Mouse (Mus musculus) hindbrain, postnatal 0 days (tissue): ENCODE results near the gene Barx2. TPM values are rescaled to one million over a fixed set of nuclear protein-coding genes. Genes with fewer than 3 reads are reported as not detected.
"Not testable (repeated sequence)": the region's sequence is repeated elsewhere in the genome, so short reads cannot be mapped to it uniquely, and the experiment has no call there.

Experiments used
- ATAC-seq: fragments of 200-750 bp; cut with Nextera tagmentation; 2 replicates; pipeline ENCODE4 v1.8.0; 2017; ENCODE audit warnings: mild to moderate bottlenecking, moderate TSS enrichment, moderate library complexity
- DNase-seq: peaks from one replicate; pipeline ENCODE4 v3.0.0-alpha.2; 2015; ENCODE audit warnings: low spot score
- H3K27ac ChIP-seq: fragments of 300-500 bp; sonication (generic); 2 replicates; pipeline ENCODE4 v1.5.1; 2014; ENCODE audit warnings: mild to moderate bottlenecking
- H3K27me3 ChIP-seq: fragments of 300-500 bp; sonication (generic); 2 replicates; pipeline ENCODE4 v1.6.1; 2014; ENCODE audit warnings: low read length, mixed read lengths; ENCODE audit not compliant: insufficient read depth
- H3K36me3 ChIP-seq: fragments of 300-500 bp; sonication (generic); 2 replicates; pipeline ENCODE4 v1.6.1; 2014; ENCODE audit warnings: low read length, mixed read lengths; ENCODE audit not compliant: insufficient read depth
- H3K4me1 ChIP-seq: fragments of 300-500 bp; sonication (generic); 2 replicates; pipeline ENCODE4 v1.6.1; 2014; ENCODE audit warnings: antibody characterized with exemption, low read length, mixed read lengths; ENCODE audit not compliant: insufficient read depth
- H3K4me2 ChIP-seq: fragments of 300-500 bp; sonication (generic); 2 replicates; pipeline ENCODE4 v1.6.1; 2014; ENCODE audit warnings: low read depth, mild to moderate bottlenecking, low read length, moderate library complexity, mixed read lengths
- H3K4me3 ChIP-seq: fragments of 300-500 bp; sonication (generic); 2 replicates; pipeline ENCODE4 v1.5.1; 2014; ENCODE audit warnings: low read length
- H3K9ac ChIP-seq: fragments of 300-500 bp; sonication (generic); replicated peaks from 2 replicates; pipeline ENCODE4 v1.6.1; 2014; ENCODE audit warnings: mild to moderate bottlenecking, low read length, moderate library complexity, mixed read lengths
- H3K9me3 ChIP-seq: fragments of 300-500 bp; sonication (generic); 2 replicates; pipeline ENCODE4 v1.6.1; 2016; ENCODE audit warnings: low read length, mixed read lengths
- CTCF ChIP-seq: IDR thresholded peaks from 2 replicates; pipeline ENCODE4 v1.5.1; 2016; ENCODE audit warnings: antibody characterized with exemption, control low read depth, low read depth
- WGBS: fragments of 180-500 bp; shearing (Covaris S2); extraction: QIAGEN DNeasy Blood & Tissue Kit; methylation state at CpG from one replicate; pipeline ENCODE4 v1.1.7; 2014; 5-methylcytosine and 5-hydroxymethylcytosine counted together
- polyA plus RNA-seq: library from polyadenylated mRNA; unstranded; fragments of >200 nt; fragmentation: Nextera tagmentation; extraction: Ambion mirVana; gene quantifications from 2 replicates; pipeline ENCODE4 v1.2.1, GENCODE M21; 2015
- total RNA-seq: library from RNA; depleted of rRNA; stranded (reverse); fragments of >200 nt; gene quantifications from 2 replicates; pipeline ENCODE4 v1.2.3, GENCODE M21; 2014

The Barx2 gene
- total and polyA plus RNA-seq, 2 experiments from 2014 or later: 0.49 to 1.0 TPM

DNA sequence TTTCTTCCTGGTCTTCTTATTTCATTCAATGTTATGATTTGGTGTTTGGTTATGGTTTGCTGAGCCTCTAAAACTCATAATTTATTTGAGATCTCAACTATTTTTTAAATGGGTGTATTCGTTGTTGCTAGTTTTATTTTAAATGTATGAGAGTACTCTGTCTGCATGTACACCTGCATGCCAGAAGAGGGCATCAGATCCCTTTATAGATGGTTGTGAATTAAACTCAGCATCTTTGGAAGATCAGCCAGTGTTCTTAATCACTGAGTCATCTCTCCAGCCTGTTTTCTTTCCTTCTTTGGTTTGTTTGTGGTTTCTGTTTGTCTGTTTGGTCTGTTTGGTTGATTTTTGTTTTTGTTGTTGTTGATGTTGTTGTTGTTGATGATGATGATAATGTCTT is 29.1 kb upstream of the Barx2 start:
- Histone ChIP-seq H3K9ac (no peak overlapping the region), H3K4me2 (no peak overlapping the region), H3K4me1 (no peaks in the 10 kb centered on the region), H3K4me3 (no peak overlapping the region), H3K36me3 (no peaks in the 10 kb centered on the region), H3K27ac (no peak overlapping the region), H3K27me3 (no peaks in the 10 kb centered on the region), H3K9me3 (no peaks in the 10 kb centered on the region)
- 58% methylated on average over 1 of the region's 1 CpGs for WGBS
- ATAC-seq: no peak
- DNase-seq: peak; percentile 45
- peak; percentile 73 for TF ChIP-seq CTCF

- H3K4me3 ChIP-seq, H3K27ac ChIP-seq, ATAC-seq, H3K9ac ChIP-seq, H3K4me1 ChIP-seq, H3K9me3 ChIP-seq, DNase-seq, H3K36me3 ChIP-seq, H3K27me3 ChIP-seq, H3K4me2 ChIP-seq: not testable (repeated sequence)
- WGBS: 93% methylated on average over 12 of the region's 16 CpGs
Observed at GRCm38 (mm10) chr9:31936486-31936885, 23.2 kb upstream of the Barx2 start.

- Histone ChIP-seq H3K36me3 (no peaks in the 10 kb centered on the region), H3K9ac (no peak overlapping the region), H3K4me2 (no peak overlapping the region), H3K27me3 (0 out of 2 replicates have a peak, but pooled peaks cover 2% of the 10 kb centered on the region), H3K27ac (no peak overlapping the region), H3K4me1 (no peaks in the 10 kb centered on the region), H3K9me3 (no peaks in the 10 kb centered on the region), H3K4me3 (no peak overlapping the region)
- WGBS: 55% methylated on average over 5 of the region's 5 CpGs
- DNase-seq (no peak), ATAC-seq (no peak)
- no peak for TF ChIP-seq CTCF
Observed at GRCm38 (mm10) chr9:31931691-31932090, 18.4 kb upstream of the Barx2 start.

DNA sequence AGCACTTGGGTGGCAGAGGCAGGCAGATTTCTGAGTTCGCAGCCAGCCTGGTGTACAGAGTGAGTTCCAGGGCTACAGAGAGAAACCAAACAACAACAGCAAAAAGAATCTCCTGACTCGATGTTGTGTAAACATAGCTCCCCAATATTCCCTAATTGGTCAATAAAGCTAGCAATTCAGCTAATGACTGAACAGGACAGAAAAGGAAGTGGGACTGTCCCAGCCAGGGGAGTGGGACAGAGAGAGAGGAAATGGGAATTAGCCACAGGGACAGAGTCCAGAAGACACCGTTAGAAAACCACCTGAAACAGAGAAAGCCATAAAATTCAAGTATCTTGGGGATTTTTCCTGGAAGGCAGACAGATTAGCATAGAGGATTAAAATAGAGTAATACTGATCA is 18.0 kb upstream of the Barx2 start:
- Histone ChIP-seq H3K4me1 (no peaks in the 10 kb centered on the region; the same call in 1 of the 2 replicates), H3K27ac (no peak overlapping the region), H3K9me3 (no peaks in the 10 kb centered on the region), H3K4me3 (no peak overlapping the region), H3K4me2 (no peak overlapping the region), H3K9ac (no peak overlapping the region), H3K36me3 (no peaks in the 10 kb centered on the region), H3K27me3 (0 out of 2 replicates have a peak, but pooled peaks cover 2% of the 10 kb centered on the region)
- ATAC-seq (no peak), DNase-seq (no peak)
- TF ChIP-seq CTCF: no peak
- WGBS: 88% methylated on average over 3 of the region's 3 CpGs

GRCm38 (mm10) chr9:31926766-31927165 is 13.5 kb upstream of the Barx2 start:
- Histone ChIP-seq H3K9me3 (no peaks in the 10 kb centered on the region), H3K4me1 (peaks cover 4% of the 10 kb centered on the region; the same call in 1 of the 2 replicates), H3K36me3 (no peaks in the 10 kb centered on the region), H3K27me3 (0 out of 2 replicates have a peak, but pooled peaks cover 2% of the 10 kb centered on the region), H3K4me3 (no peak overlapping the region), H3K9ac (no peak overlapping the region), H3K27ac (no peak overlapping the region), H3K4me2 (no peak overlapping the region)
- 55% methylated on average over 3 of the region's 3 CpGs for WGBS
- peak; percentile 19 for DNase-seq
- no peak for ATAC-seq
- TF ChIP-seq CTCF: no peak

DNA sequence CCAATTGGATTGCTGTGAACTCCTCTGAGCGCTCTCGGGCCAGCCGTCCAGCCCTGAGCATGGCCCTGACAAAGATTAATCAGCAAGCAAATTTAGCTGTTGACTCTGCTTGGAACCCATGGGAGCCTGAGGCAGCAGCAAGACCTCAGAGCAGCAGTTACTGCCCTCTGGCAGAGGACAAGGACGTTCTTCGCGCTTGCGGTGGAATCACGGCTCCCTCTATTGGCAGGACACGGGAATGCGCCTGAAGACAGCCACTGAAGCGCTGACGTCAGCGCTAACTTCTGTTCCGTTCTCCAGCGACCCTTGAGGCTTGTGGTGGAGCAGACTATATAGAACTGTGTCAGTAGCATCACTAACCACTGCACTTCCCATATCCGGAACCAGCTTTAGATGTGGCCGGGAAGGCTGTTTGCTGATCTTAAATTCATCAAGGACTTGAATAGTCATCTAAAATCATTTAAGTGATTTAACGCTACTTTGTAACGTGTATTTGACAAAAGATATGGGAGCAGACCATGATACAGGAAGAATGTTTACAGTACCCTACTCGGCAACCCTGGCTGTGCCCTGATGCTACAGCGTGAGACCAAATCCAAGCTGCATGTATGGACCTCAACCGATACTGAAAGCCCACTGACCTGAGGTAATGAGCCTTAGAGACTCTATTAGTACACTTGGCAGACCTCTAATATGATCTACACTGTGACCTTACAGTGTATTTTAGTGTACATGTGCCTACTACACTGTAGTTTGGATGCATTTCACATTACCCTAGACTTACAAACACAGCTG is 12.8 kb upstream of the Barx2 start:
- 18% methylated on average over 22 of the region's 22 CpGs for WGBS
- H3K27ac ChIP-seq: no peak overlapping the region
- H3K9ac ChIP-seq: no peak overlapping the region
- peak overlapping the region; percentile 26; the same call in 1 of the 2 replicates for H3K4me2 ChIP-seq
- DNase-seq (peak; percentile 92), ATAC-seq (peak; percentile 92)
- no peaks in the 10 kb centered on the region for H3K36me3 ChIP-seq
- TF ChIP-seq CTCF: peak; percentile 100
- no peaks in the 10 kb centered on the region for H3K9me3 ChIP-seq
- H3K4me3 ChIP-seq: no peak overlapping the region
- 0 out of 2 replicates have a peak, but pooled peaks cover 2% of the 10 kb centered on the region for H3K27me3 ChIP-seq
- H3K4me1 ChIP-seq: peaks cover 4% of the 10 kb centered on the region; the same call in 1 of the 2 replicates

- no peaks in the 10 kb centered on the region for H3K36me3 ChIP-seq
- no peak overlapping the region for H3K27ac ChIP-seq
- no peak overlapping the region for H3K4me2 ChIP-seq
- H3K4me3 ChIP-seq: no peak overlapping the region
- no peaks in the 10 kb centered on the region for H3K9me3 ChIP-seq
- peaks cover 4% of the 10 kb centered on the region; the same call in 1 of the 2 replicates for H3K4me1 ChIP-seq
- no peak for DNase-seq
- no peak for TF ChIP-seq CTCF
- 0 out of 2 replicates have a peak, but pooled peaks cover 6% of the 10 kb centered on the region for H3K27me3 ChIP-seq
- no peak for ATAC-seq
- no peak overlapping the region for H3K9ac ChIP-seq
- WGBS: 71% methylated on average over 7 of the region's 7 CpGs
Observed at GRCm38 (mm10) chr9:31923529-31923928, 10.3 kb upstream of the Barx2 start.
